Mouse (Mus musculus): ENCODE measurements around the gene Epha5. TPM values are rescaled to one million over a fixed set of nuclear protein-coding genes. Genes with fewer than 3 reads are reported as not detected.

Epha5 gene
- total RNA-seq (2014; rRNA removed) (55.7 and 56.8 TPM in 2 replicates), polyA plus RNA-seq (2015; fragmentation: Nextera tagmentation; extraction: Ambion mirVana) (67.7 and 68.0 TPM in 2 replicates)

- peak within 1 kb of the TSS; percentile 81 for H3K4me3 ChIP-seq (ENCODE audit: low read length)
- under 1% methylated on average over 61 of the region's 67 CpGs for WGBS
- TF ChIP-seq CTCF (IDR thresholded peaks at IDR 0.05; ENCODE audit: low read depth) = peak; percentile 39
- no peaks in the 10 kb centered on the region for H3K9me3 ChIP-seq (ENCODE audit: low read length)
- no peaks in the 10 kb centered on the region for H3K27me3 ChIP-seq (ENCODE audit: insufficient read depth, low read length)
- ATAC-seq = peak; percentile 95
- H3K4me1 ChIP-seq (ENCODE audit: insufficient read depth, low read length) = no peaks in the 10 kb centered on the region
- peak within 1 kb of the TSS; percentile 86 for H3K27ac ChIP-seq
- no peaks in the 10 kb centered on the region for H3K36me3 ChIP-seq (ENCODE audit: insufficient read depth, low read length)
- peak within 1 kb of the TSS; percentile 72 for H3K9ac ChIP-seq (replicated peaks; ENCODE audit: low read length)
- peak; percentile 90 for DNase-seq (ENCODE audit: low spot score)
- peak within 1 kb of the TSS; percentile 78 for H3K4me2 ChIP-seq (ENCODE audit: low read depth, low read length)
Observed at GRCm38 (mm10) chr5:84417062-84417879, at the start of gene Epha5. Gene Epha5, minus strand, starts transcription at chr5:84417382.

GRCm38 (mm10) chr5:84456216-84456615 lies 39.0 kb upstream of the Epha5 start:
- H3K9ac ChIP-seq (replicated peaks; ENCODE audit: low read length) = no peak overlapping the region
- no peak overlapping the region for H3K27ac ChIP-seq
- DNase-seq (ENCODE audit: low spot score) (peak; percentile 2), ATAC-seq (no peak)
- no peak overlapping the region for H3K4me3 ChIP-seq (ENCODE audit: low read length)
- H3K4me2 ChIP-seq (ENCODE audit: low read depth, low read length) = no peak overlapping the region
- TF ChIP-seq CTCF (IDR thresholded peaks at IDR 0.05; ENCODE audit: low read depth) = no peak
- WGBS = 46% methylated on average over 3 of the region's 3 CpGs
- H3K36me3 ChIP-seq (ENCODE audit: insufficient read depth, low read length) = no peaks in the 10 kb centered on the region
- no peaks in the 10 kb centered on the region for H3K4me1 ChIP-seq (ENCODE audit: insufficient read depth, low read length)
- H3K27me3 ChIP-seq (ENCODE audit: insufficient read depth, low read length) = no peaks in the 10 kb centered on the region
- H3K9me3 ChIP-seq (ENCODE audit: low read length) = no peaks in the 10 kb centered on the region

GRCm38 (mm10) chr5:84454641-84455040 lies 37.5 kb upstream of the Epha5 start:
- Histone ChIP-seq H3K9ac (replicated peaks; ENCODE audit: low read length) (no peak overlapping the region), H3K4me3 (ENCODE audit: low read length) (no peak overlapping the region), H3K4me2 (ENCODE audit: low read depth, low read length) (no peak overlapping the region), H3K27me3 (ENCODE audit: insufficient read depth, low read length) (no peaks in the 10 kb centered on the region), H3K4me1 (ENCODE audit: insufficient read depth, low read length) (no peaks in the 10 kb centered on the region), H3K36me3 (ENCODE audit: insufficient read depth, low read length) (no peaks in the 10 kb centered on the region), H3K27ac (no peak overlapping the region), H3K9me3 (ENCODE audit: low read length) (no peaks in the 10 kb centered on the region)
- ATAC-seq (no peak), DNase-seq (ENCODE audit: low spot score) (peak; percentile 20)
- 47% methylated on average over 4 of the region's 4 CpGs for WGBS
- no peak for TF ChIP-seq CTCF (IDR thresholded peaks at IDR 0.05; ENCODE audit: low read depth)

GRCm38 (mm10) chr5:84453839-84454238 lies 36.7 kb upstream of the Epha5 start:
- no peak overlapping the region for H3K9ac ChIP-seq (replicated peaks; ENCODE audit: low read length)
- TF ChIP-seq CTCF (IDR thresholded peaks at IDR 0.05; ENCODE audit: low read depth) = no peak
- DNase-seq (ENCODE audit: low spot score) (no peak), ATAC-seq (no peak)
- H3K4me3 ChIP-seq (ENCODE audit: low read length) = no peak overlapping the region
- WGBS = 42% methylated on average over 2 of the region's 2 CpGs
- H3K4me1 ChIP-seq (ENCODE audit: insufficient read depth, low read length) = no peaks in the 10 kb centered on the region
- no peak overlapping the region for H3K27ac ChIP-seq
- H3K9me3 ChIP-seq (ENCODE audit: low read length) = no peaks in the 10 kb centered on the region
- no peaks in the 10 kb centered on the region for H3K36me3 ChIP-seq (ENCODE audit: insufficient read depth, low read length)
- H3K27me3 ChIP-seq (ENCODE audit: insufficient read depth, low read length) = no peaks in the 10 kb centered on the region
- H3K4me2 ChIP-seq (ENCODE audit: low read depth, low read length) = no peak overlapping the region

GRCm38 (mm10) chr5:84440232-84440631 lies 23.1 kb upstream of the Epha5 start:
- Histone ChIP-seq H3K36me3 (ENCODE audit: insufficient read depth, low read length) (no peaks in the 10 kb centered on the region), H3K27me3 (ENCODE audit: insufficient read depth, low read length) (no peaks in the 10 kb centered on the region), H3K4me3 (ENCODE audit: low read length) (no peak overlapping the region), H3K4me2 (ENCODE audit: low read depth, low read length) (no peak overlapping the region), H3K27ac (no peak overlapping the region), H3K4me1 (ENCODE audit: insufficient read depth, low read length) (no peaks in the 10 kb centered on the region), H3K9ac (replicated peaks; ENCODE audit: low read length) (no peak overlapping the region), H3K9me3 (ENCODE audit: low read length) (no peaks in the 10 kb centered on the region)
- no peak for ATAC-seq
- DNase-seq (ENCODE audit: low spot score) = no peak
- WGBS = 71% methylated on average over 2 of the region's 2 CpGs
- no peak for TF ChIP-seq CTCF (IDR thresholded peaks at IDR 0.05; ENCODE audit: low read depth)

- no peak; the same call in 1 of the 2 replicates for TF ChIP-seq CTCF (IDR thresholded peaks at IDR 0.05; ENCODE audit: low read depth)
- no peaks in the 10 kb centered on the region for H3K27me3 ChIP-seq (ENCODE audit: insufficient read depth, low read length)
- DNase-seq (ENCODE audit: low spot score) (peak; percentile 59), ATAC-seq (peak; percentile 16; the same call in 1 of the 2 replicates)
- peak overlapping the region; percentile 78 for H3K4me2 ChIP-seq (ENCODE audit: low read depth, low read length)
- no peaks in the 10 kb centered on the region for H3K36me3 ChIP-seq (ENCODE audit: insufficient read depth, low read length)
- peak overlapping the region; percentile 72 for H3K9ac ChIP-seq (replicated peaks; ENCODE audit: low read length)
- no peaks in the 10 kb centered on the region for H3K4me1 ChIP-seq (ENCODE audit: insufficient read depth, low read length)
- WGBS = under 1% methylated on average over 45 of the region's 45 CpGs
- H3K27ac ChIP-seq = peak overlapping the region; percentile 86
- H3K4me3 ChIP-seq (ENCODE audit: low read length) = peak overlapping the region; percentile 81
- H3K9me3 ChIP-seq (ENCODE audit: low read length) = no peaks in the 10 kb centered on the region
Observed at GRCm38 (mm10) chr5:84415961-84416821, 991 bp downstream of the Epha5 start.

Data from hindbrain, postnatal 0 days (tissue).